ENCODE assay signal across 8 mouse cellular contexts in genomic region chr16:85172571-85173372, GRCm38 (mm10). TPM values are rescaled to one million over a fixed set of nuclear protein-coding genes. Genes with fewer than 3 reads are reported as not detected.
DNase-seq lines count a peak whose midpoint lies in the region; ATAC-seq and TF ChIP-seq lines count a peak whose summit lies in the region.

No protein-coding gene starts in this region.

- H3K27me3 ChIP-seq in E14TG2a.4 (ENCODE audit: insufficient read depth, low read length) = peaks cover 49% of the 10 kb centered on the region
- H3K27me3 ChIP-seq in forebrain, embryonic 12.5 days = peaks cover 6% of the 10 kb centered on the region
- H3K27me3 ChIP-seq in heart, postnatal 0 days (ENCODE audit: control insufficient read depth, insufficient read depth, low read length) = no peaks in the 10 kb centered on the region
- H3K27me3 ChIP-seq in neural tube, embryonic 14.5 days (ENCODE audit: control insufficient read depth, insufficient read depth, low read length) = no peaks in the 10 kb centered on the region

- TF ChIP-seq CTCF in E14TG2a.4 (conservative IDR thresholded peaks at IDR 0.05; ENCODE audit: low read length) = no peak
- no peak; the same call in 1 of the 2 replicates for TF ChIP-seq CTCF in heart, postnatal 0 days (IDR thresholded peaks at IDR 0.05; ENCODE audit: low read depth)

- no peak for TF ChIP-seq EP300 in heart, postnatal 0 days (IDR thresholded peaks at IDR 0.05; ENCODE audit: low read depth)

- DNase-seq in brain, adult 2 months (ENCODE audit: low read depth, low spot score) = peak; percentile 52
- DNase-seq in heart, postnatal 0 days (ENCODE audit: low spot score) = peak; percentile 63
- DNase-seq in kidney, postnatal 36 days = peak; percentile 56 to 74
- DNase-seq in lung, adult 18-20 months = peak; percentile 76 to 78
- peak; percentile 27 for DNase-seq in thymus, postnatal 14 days

- H3K9ac ChIP-seq in forebrain, embryonic 12.5 days = peak overlapping the region; percentile 95
- peak overlapping the region; percentile 97 for H3K9ac ChIP-seq in heart, postnatal 0 days (replicated peaks; ENCODE audit: low read depth, low read length)
- H3K9ac ChIP-seq in neural tube, embryonic 14.5 days (replicated peaks; ENCODE audit: low read depth, low read length) = peak overlapping the region; percentile 98

- WGBS in forebrain, embryonic 12.5 days = under 1% methylated on average over 67 of the region's 68 CpGs
- under 1% methylated on average over 65 of the region's 68 CpGs for WGBS in heart, postnatal 0 days
- under 1% methylated on average over 67 of the region's 68 CpGs for WGBS in neural tube, embryonic 14.5 days

- no peaks in the 10 kb centered on the region for H3K36me3 ChIP-seq in E14TG2a.4 (ENCODE audit: insufficient read depth, low read length)
- peaks cover 3% of the 10 kb centered on the region; the same call in 1 of the 2 replicates for H3K36me3 ChIP-seq in forebrain, embryonic 12.5 days (replicated peaks)
- no peaks in the 10 kb centered on the region for H3K36me3 ChIP-seq in heart, postnatal 0 days (replicated peaks; ENCODE audit: control insufficient read depth, insufficient read depth, low read length)
- no peaks in the 10 kb centered on the region for H3K36me3 ChIP-seq in neural tube, embryonic 14.5 days (ENCODE audit: control insufficient read depth, insufficient read depth, low read length)

- ATAC-seq in forebrain, embryonic 12.5 days (ENCODE audit: low FRiP score) = peak; percentile 70
- peak; percentile 57 for ATAC-seq in heart, postnatal 0 days (ENCODE audit: insufficient read depth, low read depth)
- ATAC-seq in neural tube, embryonic 14.5 days (ENCODE audit: low read depth) = peak; percentile 75

- H3K27ac ChIP-seq in forebrain, embryonic 12.5 days = peak overlapping the region; percentile 93
- H3K27ac ChIP-seq in heart, postnatal 0 days (ENCODE audit: low read depth) = peak overlapping the region; percentile 93
- H3K27ac ChIP-seq in neural tube, embryonic 14.5 days (ENCODE audit: low read depth, low read length) = peak overlapping the region; percentile 93

- H3K4me3 ChIP-seq in E14TG2a.4 (replicated peaks; ENCODE audit: low read length) = peak overlapping the region; percentile 91
- H3K4me3 ChIP-seq in forebrain, embryonic 12.5 days (replicated peaks) = peak overlapping the region; percentile 83
- H3K4me3 ChIP-seq in heart, postnatal 0 days (ENCODE audit: low read depth, low read length) = peak overlapping the region; percentile 100
- peak overlapping the region; percentile 98 for H3K4me3 ChIP-seq in neural tube, embryonic 14.5 days (ENCODE audit: low read depth, low read length)

- H3K4me2 ChIP-seq in forebrain, embryonic 12.5 days = peak overlapping the region; percentile 62
- peak overlapping the region; percentile 77 for H3K4me2 ChIP-seq in heart, postnatal 0 days (ENCODE audit: low read depth, low read length)
- peak overlapping the region; percentile 73 for H3K4me2 ChIP-seq in neural tube, embryonic 14.5 days (ENCODE audit: low read depth, low read length)

- peaks cover 7% of the 10 kb centered on the region for H3K4me1 ChIP-seq in E14TG2a.4 (replicated peaks; ENCODE audit: low read depth, low read length)
- peaks cover 28% of the 10 kb centered on the region for H3K4me1 ChIP-seq in forebrain, embryonic 12.5 days
- H3K4me1 ChIP-seq in heart, postnatal 0 days (ENCODE audit: control insufficient read depth, insufficient read depth) = peaks cover 24% of the 10 kb centered on the region
- peaks cover 26% of the 10 kb centered on the region for H3K4me1 ChIP-seq in neural tube, embryonic 14.5 days (ENCODE audit: control insufficient read depth, insufficient read depth, low read length)

- H3K9me3 ChIP-seq in E14TG2a.4 (ENCODE audit: low read length) = no peaks in the 10 kb centered on the region
- H3K9me3 ChIP-seq in forebrain, embryonic 12.5 days = 0 out of 2 replicates have a peak, but pooled peaks cover 3% of the 10 kb centered on the region
- H3K9me3 ChIP-seq in heart, postnatal 0 days (replicated peaks; ENCODE audit: control insufficient read depth, low read length) = no peaks in the 10 kb centered on the region
- H3K9me3 ChIP-seq in neural tube, embryonic 14.5 days (ENCODE audit: control insufficient read depth, low read length) = no peaks in the 10 kb centered on the region

RNA-seq across cellular contexts. Expression of gene App, which starts 0.8 kb away (rescaled TPM):
- 166 and 171 TPM in 2 replicates for polyA plus RNA-seq in forebrain, embryonic 12.5 days (2016; fragmentation: Nextera tagmentation; extraction: Ambion mirVana)
- total RNA-seq in heart, postnatal 0 days (2014; rRNA removed; ENCODE audit: low replicate concordance) = 139 and 171 TPM in 2 replicates
- 119 and 122 TPM in 2 replicates for polyA plus RNA-seq in heart, postnatal 0 days (2015; fragmentation: Nextera tagmentation; extraction: Ambion mirVana)
- 455 and 516 TPM in 2 replicates for polyA plus RNA-seq in neural tube, embryonic 14.5 days (2014; fragmentation: Nextera tagmentation; extraction: Ambion mirVana)

Comparison
In these comparisons a context has a peak if more than half of its experiments do, and no peak if none do; other contexts are left out.
1. Peak in every context shown above with its lines: DNase-seq, ATAC-seq, H3K4me3 ChIP-seq and H3K27ac ChIP-seq.
2. DNase-seq: peak in every context shown above with its lines; median percentile 77 in lung, adult 18-20 months; 65 in kidney, postnatal 36 days; 63 in heart, postnatal 0 days; 52 in brain, adult 2 months; 27 in thymus, postnatal 14 days.